10 mouse cellular contexts compared by ENCODE assay signal in genomic region chr12:79990751-79991150, GRCm38 (mm10).
DNase-seq lines count a peak whose midpoint lies in the region; ATAC-seq and TF ChIP-seq lines count a peak whose summit lies in the region.
"Had no signal": no experiment of that assay in that cellular context is flagged by ENCODE, and none has a peak within 500 bp of the region (broad histone marks: within the 10 kb centered on the region; RNA-seq: fewer than 3 reads in every experiment).

No protein-coding gene starts in this region.

- TF ChIP-seq POLR2A in cortical plate, adult 2 months (IDR thresholded peaks at IDR 0.05; ENCODE audit: extremely low read depth, insufficient read depth, low read length) = no peak

- WGBS in intestine, embryonic 15.5 days = 71% methylated on average over 4 of the region's 4 CpGs
- WGBS in intestine, embryonic 16.5 days = 64% methylated on average over 4 of the region's 4 CpGs
- WGBS in hindbrain, embryonic 10.5 days = 42% methylated on average over 4 of the region's 4 CpGs
- 23% methylated on average over 4 of the region's 4 CpGs for WGBS in midbrain, embryonic 14.5 days

- H3K9me3 ChIP-seq in intestine, embryonic 15.5 days = no peaks in the 10 kb centered on the region
- no peaks in the 10 kb centered on the region for H3K9me3 ChIP-seq in intestine, embryonic 16.5 days (ENCODE audit: control insufficient read depth, low read length)
- H3K9me3 ChIP-seq in hindbrain, embryonic 10.5 days = no peaks in the 10 kb centered on the region
- no peaks in the 10 kb centered on the region for H3K9me3 ChIP-seq in midbrain, embryonic 14.5 days (ENCODE audit: control insufficient read depth, low read length)

- H3K4me1 ChIP-seq in intestine, embryonic 15.5 days (replicated peaks) = peaks cover 64% of the 10 kb centered on the region
- H3K4me1 ChIP-seq in intestine, embryonic 16.5 days (ENCODE audit: control insufficient read depth, insufficient read depth, low read length) = peaks cover 51% of the 10 kb centered on the region
- H3K4me1 ChIP-seq in cortical plate, adult 2 months (ENCODE audit: control insufficient read depth, insufficient read depth, low read length) = peaks cover 8% of the 10 kb centered on the region
- H3K4me1 ChIP-seq in hindbrain, embryonic 10.5 days (replicated peaks) = peaks cover 66% of the 10 kb centered on the region
- peaks cover 17% of the 10 kb centered on the region; the same call in 1 of the 2 replicates for H3K4me1 ChIP-seq in midbrain, embryonic 14.5 days (ENCODE audit: control insufficient read depth, insufficient read depth, low read length)

- ATAC-seq in intestine, embryonic 15.5 days = no peak
- ATAC-seq in intestine, embryonic 16.5 days = no peak
- ATAC-seq in midbrain, embryonic 14.5 days (ENCODE audit: low FRiP score, low TSS enrichment) = peak; percentile 31; the same call in 1 of the 2 replicates
- no peak for ATAC-seq in erythroblast, adult 5-6 weeks (replicated peaks; ENCODE audit: low FRiP score, poor library complexity, severe bottlenecking)
- ATAC-seq: lung, postnatal 0 days had no signal

- H3K9ac ChIP-seq in intestine, embryonic 15.5 days = no peak overlapping the region
- no peak overlapping the region for H3K9ac ChIP-seq in intestine, embryonic 16.5 days (ENCODE audit: low read depth, low read length)
- no peak overlapping the region for H3K9ac ChIP-seq in midbrain, embryonic 14.5 days (replicated peaks; ENCODE audit: low read length)

- TF ChIP-seq CTCF in cortical plate, adult 2 months (IDR thresholded peaks at IDR 0.05; ENCODE audit: extremely low read depth, insufficient read depth, low read length) = no peak

- no peaks in the 10 kb centered on the region for H3K36me3 ChIP-seq in intestine, embryonic 15.5 days
- H3K36me3 ChIP-seq in intestine, embryonic 16.5 days (ENCODE audit: control insufficient read depth, insufficient read depth, low read length) = no peaks in the 10 kb centered on the region
- no peaks in the 10 kb centered on the region for H3K36me3 ChIP-seq in hindbrain, embryonic 10.5 days
- H3K36me3 ChIP-seq in midbrain, embryonic 14.5 days (ENCODE audit: control insufficient read depth, insufficient read depth, low read length) = no peaks in the 10 kb centered on the region

- no peak overlapping the region for H3K4me3 ChIP-seq in intestine, embryonic 15.5 days (replicated peaks)
- H3K4me3 ChIP-seq in intestine, embryonic 16.5 days (ENCODE audit: low read length) = no peak overlapping the region
- no peak overlapping the region for H3K4me3 ChIP-seq in cortical plate, adult 2 months (ENCODE audit: insufficient read depth, low read length)
- no peak overlapping the region for H3K4me3 ChIP-seq in hindbrain, embryonic 10.5 days
- no peak overlapping the region for H3K4me3 ChIP-seq in midbrain, embryonic 14.5 days (replicated peaks; ENCODE audit: low read depth, low read length)

- peak overlapping the region; percentile 37 for H3K27ac ChIP-seq in intestine, embryonic 15.5 days
- no peak overlapping the region for H3K27ac ChIP-seq in intestine, embryonic 16.5 days (ENCODE audit: low read length)
- H3K27ac ChIP-seq in cortical plate, adult 2 months (ENCODE audit: insufficient read depth, low read length) = peak overlapping the region; percentile 48; the same call in 1 of the 2 replicates
- peak overlapping the region; percentile 76 for H3K27ac ChIP-seq in hindbrain, embryonic 10.5 days
- H3K27ac ChIP-seq in midbrain, embryonic 14.5 days (replicated peaks; ENCODE audit: low read depth, low read length) = peak overlapping the region; percentile 37

- no peak for DNase-seq in hindbrain, embryonic 10.5 days (ENCODE audit: low spot score)
- DNase-seq in midbrain, embryonic 14.5 days = no peak
- no peak for DNase-seq in kidney, postnatal 14 days
- DNase-seq in heart, adult 18-20 months = no peak
- DNase-seq: right cerebral cortex, postnatal 4 days had no signal

- no peak overlapping the region for H3K4me2 ChIP-seq in intestine, embryonic 15.5 days (replicated peaks)
- no peak overlapping the region for H3K4me2 ChIP-seq in intestine, embryonic 16.5 days (ENCODE audit: low read depth, low read length)
- no peak overlapping the region for H3K4me2 ChIP-seq in midbrain, embryonic 14.5 days (ENCODE audit: low read length)

- H3K27me3 ChIP-seq in intestine, embryonic 15.5 days (replicated peaks) = no peaks in the 10 kb centered on the region
- no peaks in the 10 kb centered on the region for H3K27me3 ChIP-seq in intestine, embryonic 16.5 days (replicated peaks; ENCODE audit: control insufficient read depth, insufficient read depth, low read length)
- H3K27me3 ChIP-seq in hindbrain, embryonic 10.5 days (ENCODE audit: insufficient read depth, poor library complexity, severe bottlenecking) = no peaks in the 10 kb centered on the region
- H3K27me3 ChIP-seq in midbrain, embryonic 14.5 days (ENCODE audit: control insufficient read depth, insufficient read depth, low read length) = no peaks in the 10 kb centered on the region
